Mouse (Mus musculus) liver, postnatal 0 days (tissue): ENCODE measurements around the gene Bex4. TPM values are rescaled to one million over a fixed set of nuclear protein-coding genes. Genes with fewer than 3 reads are reported as not detected.
"Not testable (repeated sequence)": the region's sequence is repeated elsewhere in the genome, so short reads cannot be mapped to it uniquely, and the experiment has no call there.

Experiments
- ATAC-seq: fragments of 200-750 bp; cut with Nextera tagmentation; 2 replicates; pipeline ENCODE4 v1.8.0; 2017; ENCODE audit warnings: mild to moderate bottlenecking, moderate library complexity
- DNase-seq: peaks from one replicate; pipeline ENCODE4 v3.0.0-alpha.2; 2016
- H3K27ac ChIP-seq: fragments of 300-500 bp; sonication (generic); 2 replicates; pipeline ENCODE4 v1.5.1; 2014; ENCODE audit warnings: antibody characterized with exemption, moderate library complexity, mild to moderate bottlenecking, low read depth
- H3K27me3 ChIP-seq: fragments of 300-500 bp; sonication (generic); 2 replicates; pipeline ENCODE4 v1.6.1; 2014; ENCODE audit warnings: low read length, control low read depth, mixed read lengths; ENCODE audit not compliant: insufficient read depth
- H3K36me3 ChIP-seq: fragments of 300-500 bp; sonication (generic); replicated peaks from 2 replicates; pipeline ENCODE4 v1.6.1; 2014; ENCODE audit warnings: mild to moderate bottlenecking, control low read depth, low read length, moderate library complexity, mixed read lengths; ENCODE audit not compliant: insufficient read depth
- H3K4me1 ChIP-seq: fragments of 300-500 bp; sonication (generic); 2 replicates; pipeline ENCODE4 v1.6.1; 2014; ENCODE audit warnings: antibody characterized with exemption, mild to moderate bottlenecking, control low read depth; ENCODE audit not compliant: insufficient read depth
- H3K4me2 ChIP-seq: fragments of 300-500 bp; sonication (generic); 2 replicates; pipeline ENCODE4 v1.6.1; 2014; ENCODE audit warnings: low read depth, mild to moderate bottlenecking, low read length, moderate library complexity, mixed read lengths
- H3K4me3 ChIP-seq: fragments of 300-500 bp; sonication (generic); 2 replicates; pipeline ENCODE4 v1.5.1; 2014; ENCODE audit warnings: low read depth, low read length
- H3K9ac ChIP-seq: fragments of 300-500 bp; sonication (generic); replicated peaks from 2 replicates; pipeline ENCODE4 v1.6.1; 2014; ENCODE audit warnings: mild to moderate bottlenecking, moderate library complexity
- H3K9me3 ChIP-seq: fragments of 300-500 bp; sonication (generic); 2 replicates; pipeline ENCODE4 v1.6.1; 2016; ENCODE audit warnings: mild to moderate bottlenecking, control low read depth, low read length, mixed read lengths
- CTCF ChIP-seq: sonication (generic); IDR thresholded peaks from 2 replicates; pipeline ENCODE4 v1.5.1; 2016; ENCODE audit warnings: antibody characterized with exemption, low read depth
- EP300 ChIP-seq: IDR thresholded peaks from 2 replicates; pipeline ENCODE4 v1.6.1; 2016; ENCODE audit warnings: antibody characterized with exemption, low read depth, mild to moderate bottlenecking
- WGBS: fragments of 180-500 bp; shearing (Covaris S2); extraction: QIAGEN DNeasy Blood & Tissue Kit; methylation state at CpG from one replicate; pipeline ENCODE4 v1.1.7; 2014; ENCODE audit not compliant: insufficient replicate concordance; 5-methylcytosine and 5-hydroxymethylcytosine counted together
- polyA plus RNA-seq: library from polyadenylated mRNA; unstranded; fragments of >200 nt; fragmentation: Nextera tagmentation; extraction: Ambion mirVana; gene quantifications from 2 replicates; pipeline ENCODE4 v1.2.1, GENCODE M21; 2015

Bex4 gene
- polyA plus RNA-seq, result 111 and 121 TPM in 2 replicates

DNA sequence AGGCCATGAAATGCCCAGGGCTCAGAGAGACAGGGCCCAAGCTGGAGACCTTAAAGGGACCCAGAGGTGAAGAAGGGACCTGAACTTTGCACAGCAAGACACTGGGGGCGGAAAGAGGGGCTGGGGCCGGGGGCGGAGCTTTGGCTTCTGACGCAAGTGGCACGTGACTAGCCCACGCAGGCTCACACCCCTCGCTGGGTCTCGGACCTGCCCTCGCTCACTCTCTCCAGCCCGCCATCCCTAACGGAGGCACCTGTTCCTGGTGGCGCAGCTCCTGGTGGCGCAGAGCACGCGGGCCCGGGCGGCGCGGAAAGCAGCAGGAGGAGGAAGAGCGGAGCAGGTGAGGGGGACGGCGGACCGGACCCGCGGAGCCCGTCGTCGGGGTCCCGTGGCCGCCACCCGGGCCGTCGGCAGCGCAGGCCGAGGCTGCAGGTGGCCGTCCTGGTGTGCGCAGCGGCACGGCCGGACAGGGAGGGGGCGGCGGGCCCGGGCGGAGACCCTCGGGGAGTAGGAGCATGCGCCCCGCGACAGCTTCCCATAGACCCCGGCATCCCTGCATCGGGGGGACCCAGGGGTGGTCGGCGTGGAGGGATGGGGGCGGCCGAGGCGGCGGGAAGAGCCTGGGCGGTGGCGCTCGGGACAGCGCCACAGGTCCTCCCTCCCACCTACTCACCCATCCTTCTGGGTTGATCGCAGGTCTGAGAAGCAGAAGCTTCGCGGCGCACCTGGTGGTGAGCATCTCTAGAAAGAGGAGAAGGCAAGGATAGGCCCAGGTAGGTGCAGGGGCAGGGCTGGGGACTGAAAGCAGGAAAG lies at the start of gene Bex4:
Gene Bex4 (plus strand): TSS at position 170 of the 813 bp plus-strand sequence.
- 37% methylated on average over 7 of the region's 64 CpGs for whole genome bisulfite sequencing
- Histone ChIP-seq H3K4me3 (peak within 1 kb of the TSS; percentile 48), H3K27ac (peak within 1 kb of the TSS; percentile 44; the same call in 1 of the 2 replicates), H3K9ac (peak within 1 kb of the TSS; percentile 30), H3K4me2 (peak within 1 kb of the TSS; percentile 53)
- not testable (repeated sequence) for H3K9me3 ChIP-seq, H3K4me1 ChIP-seq, H3K27me3 ChIP-seq, H3K36me3 ChIP-seq, DNase-seq
- ATAC-seq, result peak; percentile 75

DNA sequence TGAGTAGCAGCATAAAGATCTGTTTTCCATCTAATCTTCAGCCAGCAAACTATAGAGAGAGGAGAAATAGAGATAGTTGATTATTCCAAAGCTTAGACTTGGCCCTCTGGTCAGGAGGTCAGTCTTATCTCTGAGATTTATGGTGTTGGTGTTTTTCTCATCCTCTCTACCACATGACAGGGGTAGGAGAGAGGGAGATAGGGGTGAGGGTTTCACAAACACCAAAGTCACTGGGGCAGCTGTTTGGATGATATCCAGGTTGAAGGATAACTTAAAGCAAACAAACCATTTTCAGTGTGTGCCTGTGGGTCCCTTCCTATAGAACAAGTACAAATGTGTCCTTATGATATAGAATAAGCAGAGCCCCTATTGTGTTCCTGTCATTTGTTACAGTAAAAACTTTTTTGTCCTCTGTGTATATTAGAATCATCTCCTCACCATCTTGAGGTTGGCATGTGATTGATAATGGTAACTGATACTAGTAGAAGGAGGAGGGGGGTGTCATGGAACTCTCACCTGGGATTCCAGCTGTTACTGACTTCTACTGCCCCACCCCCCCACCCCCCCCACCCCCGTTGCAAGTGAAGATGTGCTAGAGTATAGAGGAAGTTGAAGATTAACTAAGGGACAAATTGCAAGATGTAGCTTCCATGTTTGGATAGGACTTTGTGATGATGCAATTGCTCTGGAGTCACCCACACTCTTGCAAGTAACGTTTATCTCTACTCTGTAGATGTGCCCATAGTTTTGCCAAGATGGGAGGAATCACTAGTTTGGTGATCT lies 46.1 kb upstream of the Bex4 start:
- H3K4me3 ChIP-seq, result no peak overlapping the region
- ATAC-seq (peak; percentile 85), DNase-seq (no peak)
- 17% methylated on average over 2 of the region's 2 CpGs for WGBS
- H3K27me3 ChIP-seq, result no peaks in the 10 kb centered on the region
- H3K9me3 ChIP-seq, result no peaks in the 10 kb centered on the region
- H3K4me1 ChIP-seq, result no peaks in the 10 kb centered on the region
- no peak overlapping the region; the same call in 1 of the 2 replicates for H3K27ac ChIP-seq
- no peak overlapping the region for H3K4me2 ChIP-seq
- no peaks in the 10 kb centered on the region for H3K36me3 ChIP-seq
- TF ChIP-seq EP300 (no peak), CTCF (no peak)
- H3K9ac ChIP-seq, result no peak overlapping the region

DNA sequence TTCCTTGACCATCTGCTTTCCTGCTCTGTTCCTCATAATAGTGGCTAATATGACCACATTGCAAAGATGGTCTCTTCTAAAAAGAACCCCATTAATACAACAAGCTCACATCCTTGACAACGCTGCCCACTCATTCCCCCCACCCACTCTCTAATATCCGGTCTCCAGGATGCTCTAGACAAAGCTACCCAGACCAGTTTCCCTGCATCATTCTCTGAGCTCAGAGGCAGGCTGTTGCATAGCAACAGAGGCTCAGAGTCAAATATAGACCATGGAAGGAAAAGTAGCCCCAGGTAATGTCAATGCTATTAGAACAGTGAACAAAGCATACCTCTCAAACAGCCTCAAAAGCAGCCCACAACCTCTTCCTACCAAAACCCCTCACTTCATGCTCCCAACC lies 44.4 kb upstream of the Bex4 start:
- H3K27me3 ChIP-seq, result no peaks in the 10 kb centered on the region
- no peak overlapping the region for H3K4me2 ChIP-seq
- WGBS, result 75% methylated on average over 2 of the region's 2 CpGs
- TF ChIP-seq CTCF, result no peak
- TF ChIP-seq EP300, result no peak
- H3K9ac ChIP-seq, result no peak overlapping the region
- no peaks in the 10 kb centered on the region for H3K4me1 ChIP-seq
- H3K27ac ChIP-seq, result no peak overlapping the region
- ATAC-seq, result no peak
- no peak overlapping the region for H3K4me3 ChIP-seq
- no peaks in the 10 kb centered on the region for H3K9me3 ChIP-seq
- no peaks in the 10 kb centered on the region for H3K36me3 ChIP-seq
- no peak for DNase-seq

DNA sequence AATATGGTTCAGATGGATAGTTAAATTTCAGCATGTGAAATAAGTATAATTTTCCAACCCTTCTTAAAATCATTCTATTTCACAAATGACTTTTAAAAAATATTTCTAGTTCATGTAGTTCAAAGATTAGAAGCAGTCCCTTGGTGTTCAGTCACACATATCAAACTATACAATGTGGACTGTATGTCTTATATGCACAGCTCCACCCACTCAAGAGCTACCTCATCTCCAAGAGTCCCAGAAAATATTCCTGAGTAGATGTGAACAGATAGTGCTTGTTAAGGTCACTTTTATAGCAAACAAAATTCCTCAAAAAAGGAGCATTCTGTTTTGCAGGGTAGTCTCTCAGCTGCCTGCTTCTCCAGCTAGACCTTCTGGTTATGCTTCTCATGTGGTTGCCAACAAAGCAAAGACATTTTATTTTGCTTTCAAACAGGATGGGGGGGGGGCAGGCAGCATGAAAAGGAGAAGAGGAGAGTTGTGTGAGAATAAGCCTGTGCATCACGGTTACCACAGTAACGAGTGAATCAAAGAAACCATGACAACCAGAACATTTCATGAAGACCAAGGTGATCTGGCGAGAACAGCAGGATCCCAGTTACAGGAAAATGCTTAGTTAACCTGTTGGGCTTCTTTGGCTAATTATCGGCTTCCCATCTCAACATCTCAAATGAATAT lies 34.6 kb upstream of the Bex4 start:
- no peak for DNase-seq
- no peaks in the 10 kb centered on the region for H3K27me3 ChIP-seq
- no peak overlapping the region for H3K9ac ChIP-seq
- TF ChIP-seq CTCF (no peak), EP300 (no peak)
- no peaks in the 10 kb centered on the region for H3K4me1 ChIP-seq
- no peaks in the 10 kb centered on the region for H3K9me3 ChIP-seq
- WGBS, result 67% methylated on average over 4 of the region's 4 CpGs
- ATAC-seq, result no peak
- H3K36me3 ChIP-seq, result no peaks in the 10 kb centered on the region
- no peak overlapping the region for H3K4me2 ChIP-seq
- no peak overlapping the region for H3K27ac ChIP-seq
- no peak overlapping the region for H3K4me3 ChIP-seq

DNA sequence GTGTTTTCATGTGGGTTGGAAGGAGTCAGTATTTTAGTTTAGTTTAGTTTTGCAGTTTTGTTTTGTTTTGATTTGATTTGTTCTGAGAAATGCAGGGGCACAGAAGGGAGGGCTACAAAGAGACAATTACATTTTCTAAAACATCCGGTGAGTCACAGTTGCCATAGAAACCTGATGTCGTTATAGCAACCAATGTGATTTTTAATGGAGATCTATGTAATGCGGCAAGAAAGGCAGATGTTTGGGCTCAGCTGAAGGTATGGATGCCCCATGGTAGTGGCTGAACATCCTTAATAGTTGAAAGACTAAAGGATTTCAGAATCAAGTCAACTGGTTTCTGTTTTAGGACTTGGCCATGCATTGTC lies 34.1 kb upstream of the Bex4 start:
- DNase-seq (no peak), ATAC-seq (no peak)
- no peak overlapping the region for H3K4me3 ChIP-seq
- TF ChIP-seq EP300 (no peak), CTCF (no peak)
- no peak overlapping the region for H3K27ac ChIP-seq
- H3K4me2 ChIP-seq, result no peak overlapping the region
- H3K36me3 ChIP-seq, result no peaks in the 10 kb centered on the region
- no peaks in the 10 kb centered on the region for H3K27me3 ChIP-seq
- H3K9ac ChIP-seq, result no peak overlapping the region
- no peaks in the 10 kb centered on the region for H3K4me1 ChIP-seq
- WGBS, result 74% methylated on average over 3 of the region's 3 CpGs
- no peaks in the 10 kb centered on the region for H3K9me3 ChIP-seq

DNA sequence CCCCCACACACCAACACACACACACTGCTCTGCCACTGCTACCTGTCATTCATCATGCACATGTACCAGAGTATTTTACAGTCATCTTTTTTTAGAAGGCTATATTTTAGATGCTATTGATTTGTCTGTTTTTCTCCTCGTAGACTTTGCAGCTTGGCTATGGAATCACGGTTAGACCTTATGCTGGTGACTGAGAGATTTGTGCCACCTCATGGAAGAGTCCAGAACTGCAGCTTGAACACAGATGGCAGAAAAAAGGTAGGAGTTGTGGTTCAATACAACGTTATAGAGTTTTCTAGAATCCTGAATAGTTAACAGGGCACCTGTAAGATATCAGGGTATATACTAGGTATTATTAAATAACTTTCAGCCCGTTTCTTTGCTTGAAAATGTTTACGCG lies 30.9 kb upstream of the Bex4 start:
- DNase-seq (peak; percentile 33), ATAC-seq (no peak)
- H3K4me1 ChIP-seq, result no peaks in the 10 kb centered on the region
- peak; percentile 69 for TF ChIP-seq CTCF
- no peak for TF ChIP-seq EP300
- H3K4me3 ChIP-seq, result no peak overlapping the region
- H3K9ac ChIP-seq, result no peak overlapping the region
- H3K27ac ChIP-seq, result no peak overlapping the region
- 42% methylated on average over 6 of the region's 6 CpGs for WGBS
- H3K9me3 ChIP-seq, result no peaks in the 10 kb centered on the region
- no peak overlapping the region for H3K4me2 ChIP-seq
- H3K27me3 ChIP-seq, result no peaks in the 10 kb centered on the region
- H3K36me3 ChIP-seq, result no peaks in the 10 kb centered on the region
